Mouse (Mus musculus): Measurements from ENCODE around the gene Brms1. TPM values are rescaled to one million over a fixed set of nuclear protein-coding genes. Genes with fewer than 3 reads are reported as not detected.

Gene Brms1
- polyA plus RNA-seq, 1 experiment from 2014 or later: 47.6 TPM

GRCm38 (mm10) chr19:5036577-5036976 is 4.6 kb upstream of the Brms1 start:
- no peaks in the 10 kb centered on the region for H3K27me3 ChIP-seq (replicated peaks; ENCODE audit: insufficient read depth, low read length)
- H3K9ac ChIP-seq (replicated peaks; ENCODE audit: low read depth): no peak overlapping the region
- no peaks in the 10 kb centered on the region for H3K36me3 ChIP-seq (ENCODE audit: insufficient read depth, low read length)
- H3K27ac ChIP-seq (ENCODE audit: low read length): no peak overlapping the region
- peaks cover 4% of the 10 kb centered on the region for H3K4me1 ChIP-seq (ENCODE audit: insufficient read depth, low read depth, low read length)
- no peak overlapping the region for H3K4me2 ChIP-seq (replicated peaks; ENCODE audit: low read depth, low read length)
- no peak for TF ChIP-seq CTCF (IDR thresholded peaks at IDR 0.05)
- no peak for TF ChIP-seq EP300 (IDR thresholded peaks at IDR 0.05)
- DNase-seq (ENCODE audit: low spot score) (no peak), ATAC-seq (no peak)
- 81% methylated on average over 4 of the region's 4 CpGs for WGBS
- no peaks in the 10 kb centered on the region for H3K9me3 ChIP-seq (ENCODE audit: low read length)
- H3K4me3 ChIP-seq (ENCODE audit: low read depth, low read length): no peak overlapping the region

GRCm38 (mm10) chr19:5037678-5038571 is 3.2 kb upstream of the Brms1 start:
- H3K9me3 ChIP-seq (ENCODE audit: low read length): no peaks in the 10 kb centered on the region
- no peaks in the 10 kb centered on the region for H3K36me3 ChIP-seq (ENCODE audit: insufficient read depth, low read length)
- peak overlapping the region; percentile 67 for H3K4me3 ChIP-seq (ENCODE audit: low read depth, low read length)
- H3K27me3 ChIP-seq (replicated peaks; ENCODE audit: insufficient read depth, low read length): no peaks in the 10 kb centered on the region
- TF ChIP-seq EP300 (IDR thresholded peaks at IDR 0.05) (no peak), CTCF (IDR thresholded peaks at IDR 0.05) (peak; percentile 0; the same call in 1 of the 2 replicates)
- H3K4me2 ChIP-seq (replicated peaks; ENCODE audit: low read depth, low read length): peak overlapping the region; percentile 77
- peaks cover 4% of the 10 kb centered on the region for H3K4me1 ChIP-seq (ENCODE audit: insufficient read depth, low read depth, low read length)
- peak; percentile 50 for DNase-seq (ENCODE audit: low spot score)
- WGBS: 2% methylated on average over 32 of the region's 32 CpGs
- no peak overlapping the region for H3K27ac ChIP-seq (ENCODE audit: low read length)
- peak overlapping the region; percentile 83; the same call in 1 of the 2 replicates for H3K9ac ChIP-seq (replicated peaks; ENCODE audit: low read depth)
- peak; percentile 15; the same call in 1 of the 2 replicates for ATAC-seq

GRCm38 (mm10) chr19:5038709-5039156 is 2.4 kb upstream of the Brms1 start, which contains the start of the genes B4gat1 and AC124502.3:
TSS of gene B4gat1 (plus strand) at chr19:5038826.
TSS of gene AC124502.3 (plus strand) at chr19:5038891.
- 3% methylated on average over 35 of the region's 44 CpGs for WGBS

GRCm38 (mm10) chr19:5039301-5040114 is 1.6 kb upstream of the Brms1 start:
- no peak overlapping the region for H3K27ac ChIP-seq (ENCODE audit: low read length)
- ATAC-seq: peak; percentile 11; the same call in 1 of the 2 replicates
- H3K4me1 ChIP-seq (ENCODE audit: insufficient read depth, low read depth, low read length): peaks cover 4% of the 10 kb centered on the region
- peak overlapping the region; percentile 77 for H3K4me2 ChIP-seq (replicated peaks; ENCODE audit: low read depth, low read length)
- H3K9ac ChIP-seq (replicated peaks; ENCODE audit: low read depth): peak overlapping the region; percentile 83
- H3K36me3 ChIP-seq (ENCODE audit: insufficient read depth, low read length): no peaks in the 10 kb centered on the region
- H3K9me3 ChIP-seq (ENCODE audit: low read length): no peaks in the 10 kb centered on the region
- 12% methylated on average over 41 of the region's 41 CpGs for WGBS
- TF ChIP-seq CTCF (IDR thresholded peaks at IDR 0.05) (no peak), EP300 (IDR thresholded peaks at IDR 0.05) (no peak)
- H3K27me3 ChIP-seq (replicated peaks; ENCODE audit: insufficient read depth, low read length): no peaks in the 10 kb centered on the region
- H3K4me3 ChIP-seq (ENCODE audit: low read depth, low read length): peak overlapping the region; percentile 67
- no peak for DNase-seq (ENCODE audit: low spot score)

More at GRCm38 (mm10) chr19:5038709-5039156, 2.4 kb upstream of the Brms1 start, which contains the start of the genes B4gat1 and AC124502.3:
- peak; percentile 88 for ATAC-seq
- Histone ChIP-seq H3K27ac (ENCODE audit: low read length) (peak within 1 kb of the TSS; percentile 40; the same call in 1 of the 2 replicates), H3K36me3 (ENCODE audit: insufficient read depth, low read length) (no peaks in the 10 kb centered on the region), H3K4me3 (ENCODE audit: low read depth, low read length) (peak within 1 kb of the TSS; percentile 67), H3K4me2 (replicated peaks; ENCODE audit: low read depth, low read length) (peak within 1 kb of the TSS; percentile 77), H3K9me3 (ENCODE audit: low read length) (no peaks in the 10 kb centered on the region), H3K9ac (replicated peaks; ENCODE audit: low read depth) (peak within 1 kb of the TSS; percentile 83), H3K4me1 (ENCODE audit: insufficient read depth, low read depth, low read length) (peaks cover 4% of the 10 kb centered on the region), H3K27me3 (replicated peaks; ENCODE audit: insufficient read depth, low read length) (no peaks in the 10 kb centered on the region)
- DNase-seq (ENCODE audit: low spot score): peak; percentile 94
- TF ChIP-seq CTCF (IDR thresholded peaks at IDR 0.05) (peak; percentile 67), EP300 (IDR thresholded peaks at IDR 0.05) (no peak)

GRCm38 (mm10) chr19:5041588-5041987 is 434 bp downstream of the Brms1 start:
- no peaks in the 10 kb centered on the region for H3K9me3 ChIP-seq (ENCODE audit: low read length)
- H3K4me3 ChIP-seq (ENCODE audit: low read depth, low read length): peak overlapping the region; percentile 84
- TF ChIP-seq CTCF (IDR thresholded peaks at IDR 0.05) (no peak), EP300 (IDR thresholded peaks at IDR 0.05) (no peak)
- no peaks in the 10 kb centered on the region for H3K36me3 ChIP-seq (ENCODE audit: insufficient read depth, low read length)
- DNase-seq (ENCODE audit: low spot score): no peak
- H3K9ac ChIP-seq (replicated peaks; ENCODE audit: low read depth): peak overlapping the region; percentile 72
- H3K27ac ChIP-seq (ENCODE audit: low read length): peak overlapping the region; percentile 85
- peaks cover 4% of the 10 kb centered on the region for H3K4me1 ChIP-seq (ENCODE audit: insufficient read depth, low read depth, low read length)
- no peak for ATAC-seq
- peak overlapping the region; percentile 79 for H3K4me2 ChIP-seq (replicated peaks; ENCODE audit: low read depth, low read length)
- no peaks in the 10 kb centered on the region for H3K27me3 ChIP-seq (replicated peaks; ENCODE audit: insufficient read depth, low read length)
- WGBS: under 1% methylated on average over 16 of the region's 16 CpGs

All from lung, postnatal 0 days (tissue).